Mouse (Mus musculus) thymus, adult 2 months (tissue): ENCODE data around the gene Zfp385b. TPM values are rescaled to one million over a fixed set of nuclear protein-coding genes. Genes with fewer than 3 reads are reported as not detected.

Experiments
- DNase-seq: peaks from one replicate; pipeline ENCODE4 v3.0.0; 2021
- H3K27ac ChIP-seq: fragments of 200-500 bp; 2 replicates; pipeline ENCODE4 v1.5.1; 2012; ENCODE audit warnings: low read length, control low read depth; ENCODE audit not compliant: control insufficient read depth, insufficient read depth
- H3K27me3 ChIP-seq: fragments of 200-500 bp; 2 replicates; pipeline ENCODE4 v1.6.1; 2012; ENCODE audit warnings: mild to moderate bottlenecking, low read length, moderate library complexity, mixed read lengths; ENCODE audit not compliant: control insufficient read depth, insufficient read depth
- H3K36me3 ChIP-seq: fragments of 200-500 bp; 2 replicates; pipeline ENCODE4 v1.6.1; 2012; ENCODE audit warnings: mild to moderate bottlenecking, low read length, moderate library complexity; ENCODE audit not compliant: control insufficient read depth, insufficient read depth
- H3K4me1 ChIP-seq: fragments of 200-500 bp; replicated peaks from 2 replicates; pipeline ENCODE4 v1.6.1; 2012; ENCODE audit warnings: low read length; ENCODE audit not compliant: control insufficient read depth, insufficient read depth
- H3K4me3 ChIP-seq: fragments of 200-500 bp; 2 replicates; pipeline ENCODE4 v1.5.1; 2012; ENCODE audit warnings: mild to moderate bottlenecking, low read length, control low read depth, moderate library complexity; ENCODE audit not compliant: control insufficient read depth, insufficient read depth
- CTCF ChIP-seq: fragments of 200-500 bp; IDR thresholded peaks from 2 replicates; pipeline ENCODE4 v1.5.1; 2012; ENCODE audit warnings: mild to moderate bottlenecking, control low read depth, low read length, moderate library complexity, borderline replicate concordance; ENCODE audit not compliant: control insufficient read depth, poor library complexity, insufficient read depth; ENCODE audit errors: extremely low read depth
- POLR2A ChIP-seq: fragments of 200-500 bp; IDR thresholded peaks from 2 replicates; pipeline ENCODE4 v1.6.1; 2012; ENCODE audit warnings: mild to moderate bottlenecking, low read length, control low read depth, moderate library complexity; ENCODE audit not compliant: control insufficient read depth, poor library complexity, insufficient read depth; ENCODE audit errors: extremely low read depth
- WGBS: fragments of 180-500 bp; shearing (Covaris S2); methylation state at CpG from one replicate; pipeline ENCODE4 v1.1.7; 2018; 5-methylcytosine and 5-hydroxymethylcytosine counted together
- polyA plus RNA-seq: library from polyadenylated mRNA; depleted of rRNA; stranded (reverse); fragments of >200 nt; gene quantifications from 2 replicates; pipeline ENCODE4 v1.2.3, GENCODE M21; 2012

Zfp385b gene
- polyA plus RNA-seq, 1 experiment, result 0.84 TPM

DNA sequence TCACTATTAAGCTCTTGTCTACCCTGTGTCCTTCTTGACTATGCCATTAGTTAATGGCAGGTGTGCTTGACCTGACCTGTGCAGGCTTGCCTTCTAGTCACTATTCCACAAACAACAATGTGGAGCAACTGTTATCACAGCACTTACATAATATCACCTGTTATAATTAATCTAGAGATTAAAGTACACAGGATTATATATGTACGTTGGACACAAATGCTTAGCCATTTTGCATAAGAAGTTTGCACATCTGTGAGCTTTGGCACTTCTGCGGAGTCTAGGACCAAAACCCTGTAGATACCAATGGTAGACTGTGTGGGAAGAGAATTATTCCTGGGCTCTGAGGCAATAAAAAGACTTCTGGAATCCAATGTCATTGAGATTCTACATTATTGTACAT is 165.8 kb downstream of the Zfp385b start:
- no peak for DNase-seq
- TF ChIP-seq CTCF (no peak), POLR2A (no peak)
- Histone ChIP-seq H3K4me1 (no peaks in the 10 kb centered on the region), H3K4me3 (no peak overlapping the region), H3K27ac (no peak overlapping the region), H3K27me3 (no peaks in the 10 kb centered on the region), H3K36me3 (no peaks in the 10 kb centered on the region)
- 94% methylated on average over 2 of the region's 2 CpGs for WGBS

GRCm38 (mm10) chr2:77641521-77642170 is 177.8 kb downstream of the Zfp385b start:
- Histone ChIP-seq H3K4me3 (no peak overlapping the region), H3K36me3 (no peaks in the 10 kb centered on the region), H3K27ac (no peak overlapping the region), H3K27me3 (no peaks in the 10 kb centered on the region), H3K4me1 (no peaks in the 10 kb centered on the region)
- TF ChIP-seq POLR2A (no peak), CTCF (no peak)
- WGBS, result 81% methylated on average over 8 of the region's 8 CpGs
- DNase-seq, result no peak

DNA sequence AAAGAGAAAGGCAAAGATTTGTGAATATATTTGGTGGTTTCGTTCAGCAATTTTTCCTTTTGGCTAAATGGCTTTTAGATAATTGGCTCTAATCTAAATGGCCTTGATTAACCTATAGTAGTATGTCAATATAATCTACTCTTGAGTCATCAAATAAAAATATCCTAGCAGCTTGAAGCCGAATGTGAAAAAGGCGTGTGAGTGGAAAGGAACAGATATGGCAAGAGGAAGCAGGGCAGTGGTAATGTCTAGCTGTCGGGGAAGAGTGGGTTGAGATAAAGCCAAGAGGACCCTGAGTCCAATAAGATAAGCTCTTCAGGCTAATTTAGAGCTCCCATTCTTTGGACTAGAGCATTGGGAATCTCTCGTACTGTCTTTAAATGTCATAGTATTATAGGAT is 179.4 kb downstream of the Zfp385b start:
- Histone ChIP-seq H3K27me3 (no peaks in the 10 kb centered on the region), H3K4me1 (no peaks in the 10 kb centered on the region), H3K27ac (no peak overlapping the region), H3K36me3 (no peaks in the 10 kb centered on the region), H3K4me3 (no peak overlapping the region)
- TF ChIP-seq POLR2A (no peak), CTCF (no peak)
- WGBS, result 92% methylated on average over 5 of the region's 5 CpGs
- DNase-seq, result no peak

DNA sequence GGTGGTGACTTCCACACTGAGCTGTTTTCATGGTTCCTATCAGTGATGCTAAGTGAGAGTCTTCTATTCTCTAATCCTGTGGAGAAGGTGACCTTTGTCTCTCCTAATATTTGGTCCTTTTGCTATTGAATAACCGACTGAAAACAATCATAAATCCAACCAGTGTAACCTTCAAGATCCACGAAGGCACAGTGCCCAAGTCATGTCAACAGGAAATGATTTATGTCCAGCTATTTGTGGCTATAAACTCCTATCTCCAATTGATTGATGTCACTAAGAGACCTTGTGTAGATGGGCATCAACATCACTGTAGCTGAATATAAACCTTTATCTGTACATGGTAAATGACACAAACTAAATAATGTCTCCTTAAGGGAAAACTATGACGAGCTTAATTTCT is 187.8 kb downstream of the Zfp385b start:
- TF ChIP-seq POLR2A (no peak), CTCF (no peak)
- no peak for DNase-seq
- Histone ChIP-seq H3K4me3 (no peak overlapping the region), H3K27me3 (no peaks in the 10 kb centered on the region), H3K27ac (no peak overlapping the region), H3K4me1 (no peaks in the 10 kb centered on the region), H3K36me3 (no peaks in the 10 kb centered on the region)
- WGBS, result 56% methylated on average over 3 of the region's 3 CpGs

- H3K27me3 ChIP-seq, result no peaks in the 10 kb centered on the region
- H3K4me3 ChIP-seq, result no peak overlapping the region
- no peak for DNase-seq
- no peaks in the 10 kb centered on the region for H3K4me1 ChIP-seq
- no peak overlapping the region for H3K27ac ChIP-seq
- 92% methylated on average over 3 of the region's 3 CpGs for WGBS
- no peaks in the 10 kb centered on the region for H3K36me3 ChIP-seq
- TF ChIP-seq POLR2A (no peak), CTCF (no peak)
Observed at GRCm38 (mm10) chr2:77627622-77628231, 191.7 kb downstream of the Zfp385b start.

DNA sequence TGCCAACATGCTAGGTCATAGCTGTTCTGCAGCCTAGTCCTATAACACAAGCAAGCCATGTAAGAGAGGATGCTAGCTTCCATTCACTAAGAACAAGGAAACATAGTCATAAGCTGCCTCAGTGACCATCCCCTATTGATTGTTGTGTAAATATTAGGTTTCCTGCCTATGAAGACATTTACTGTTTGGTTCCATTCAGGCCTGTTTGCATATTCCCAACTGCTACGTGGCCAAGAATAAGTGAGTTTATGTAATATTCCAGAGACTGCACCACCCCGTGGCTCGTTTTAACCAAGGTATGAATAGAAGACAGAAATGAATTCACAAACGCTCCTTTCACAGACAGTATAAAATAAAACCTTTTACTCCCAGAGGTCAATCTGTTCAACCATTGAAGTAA is 200.8 kb downstream of the Zfp385b start:
- WGBS, result 95% methylated on average over 4 of the region's 4 CpGs

DNA sequence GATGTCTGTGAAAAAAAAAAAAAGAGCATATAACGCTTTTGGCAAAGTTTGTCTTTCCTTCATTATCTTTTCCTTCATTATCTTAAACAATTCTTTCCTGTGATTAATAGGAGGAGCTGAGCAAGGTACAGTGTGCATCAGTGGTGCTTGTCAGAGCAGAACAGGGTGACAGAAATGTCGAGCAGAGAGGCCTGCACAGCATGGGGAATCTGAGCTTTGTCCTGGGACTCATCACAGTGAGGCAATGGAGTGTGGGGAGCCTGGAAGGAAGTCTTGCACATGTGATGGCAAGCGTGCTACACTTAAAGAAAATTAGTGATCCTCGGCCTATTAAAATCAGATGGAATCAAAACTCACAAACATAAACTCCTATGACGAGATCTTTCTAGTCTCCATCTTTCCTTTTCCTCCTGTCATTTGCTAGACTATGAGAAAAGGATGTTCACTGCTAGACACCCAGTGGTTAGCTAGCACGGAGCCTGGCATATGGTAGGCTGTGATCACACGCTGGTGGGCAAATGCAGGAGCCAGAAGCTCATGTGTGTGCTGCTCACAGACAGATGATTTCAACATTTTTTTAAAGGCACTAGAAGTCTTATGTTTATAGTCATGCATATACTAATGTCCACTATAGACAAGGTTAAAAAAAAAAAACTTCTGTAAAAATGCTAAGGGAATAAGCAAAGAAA is 209.0 kb downstream of the Zfp385b start:
- DNase-seq, result no peak
- Histone ChIP-seq H3K4me1 (no peaks in the 10 kb centered on the region), H3K27ac (no peak overlapping the region), H3K27me3 (no peaks in the 10 kb centered on the region), H3K36me3 (no peaks in the 10 kb centered on the region), H3K4me3 (no peak overlapping the region)
- TF ChIP-seq POLR2A (no peak), CTCF (no peak)
- WGBS, result 88% methylated on average over 7 of the region's 7 CpGs

More for the DNA sequence above, 200.8 kb downstream of the Zfp385b start:
- Histone ChIP-seq H3K36me3 (no peaks in the 10 kb centered on the region), H3K4me3 (no peak overlapping the region), H3K27me3 (no peaks in the 10 kb centered on the region), H3K4me1 (no peaks in the 10 kb centered on the region), H3K27ac (no peak overlapping the region)
- no peak for DNase-seq
- TF ChIP-seq CTCF, result no peak
